Comparison of ENCODE assay signal across 17 mouse cellular contexts in genomic region chr16:89902578-89903304, GRCm38 (mm10).
DNase-seq lines count a peak whose midpoint lies in the region; TF ChIP-seq lines count a peak whose summit lies in the region.
"Had no signal": no experiment of that assay in that cellular context is flagged by ENCODE, and none has a peak within 500 bp of the region (broad histone marks: within the 10 kb centered on the region; RNA-seq: fewer than 3 reads in every experiment).

No protein-coding gene starts in this region.

- peak; percentile 36 for TF ChIP-seq CTCF in E14TG2a.4 (conservative IDR thresholded peaks at IDR 0.05; ENCODE audit: low read length)

- H3K27me3 ChIP-seq in E14TG2a.4 (ENCODE audit: insufficient read depth, low read length) = peaks cover 22% of the 10 kb centered on the region
- H3K27me3 ChIP-seq: embryonic facial prominence, embryonic 13.5 days; midbrain, embryonic 15.5 days; stomach, embryonic 15.5 days had no signal

- intact Hi-C loops in left cerebral cortex, postnatal 4 days (cut with DNase I) = no loop called here
- intact Hi-C loops in gastrocnemius, postnatal 14 days (cut with DNase I; ENCODE audit: low total_unique reads) = no loop called here

- peaks cover 31% of the 10 kb centered on the region for H3K4me1 ChIP-seq in E14TG2a.4 (replicated peaks; ENCODE audit: low read depth, low read length)
- H3K4me1 ChIP-seq: stomach, embryonic 15.5 days had no signal

- no peak overlapping the region for H3K4me3 ChIP-seq in E14TG2a.4 (replicated peaks; ENCODE audit: low read length)
- H3K4me3 ChIP-seq: embryonic facial prominence, embryonic 13.5 days; midbrain, embryonic 15.5 days; stomach, embryonic 15.5 days had no signal

- H3K9me3 ChIP-seq in E14TG2a.4 (ENCODE audit: low read length) = no peaks in the 10 kb centered on the region
- H3K9me3 ChIP-seq: embryonic facial prominence, embryonic 13.5 days; midbrain, embryonic 15.5 days; stomach, embryonic 15.5 days had no signal

- DNase-seq in cerebellum, adult 9-11 months = peak; percentile 20
- no peak for DNase-seq in cerebellum, postnatal 36 days
- DNase-seq in kidney, postnatal 4 days = peak; percentile 34 to 45
- DNase-seq in kidney, adult 11 months = no peak
- DNase-seq in adrenal gland, postnatal 36 days = peak; percentile 52 to 60
- no peak for DNase-seq in left cerebral cortex, postnatal 4 days
- no peak for DNase-seq in gastrocnemius, postnatal 14 days
- DNase-seq: cerebellum, adult 18-20 months; heart, adult 18-20 months; heart, postnatal 4 days; kidney, postnatal 14 days; right cerebral cortex, adult 18-20 months; spleen, adult 18-20 months had no signal

- H3K36me3 ChIP-seq in E14TG2a.4 (ENCODE audit: insufficient read depth, low read length) = no peaks in the 10 kb centered on the region
- H3K36me3 ChIP-seq: midbrain, embryonic 15.5 days; stomach, embryonic 15.5 days had no signal

Comparison
In these comparisons a context has a peak if more than half of its experiments do, and no peak if none do; other contexts are left out.
1. DNase-seq: peak in cerebellum, adult 9-11 months (single experiment), kidney, postnatal 4 days (2 of 2) and adrenal gland, postnatal 36 days (2 of 2); none in cerebellum, postnatal 36 days (0 of 2), kidney, adult 11 months (single experiment), left cerebral cortex, postnatal 4 days (single experiment) and gastrocnemius, postnatal 14 days (single experiment).